Mouse (Mus musculus) small intestine, adult 2 months (tissue): Measurements from ENCODE around the gene Ccdc57.

ENCODE experiments used
- CTCF ChIP-seq: fragments of 200-500 bp; IDR thresholded peaks from 2 replicates; pipeline ENCODE4 v1.5.1; 2012; ENCODE audit warnings: low read depth, mild to moderate bottlenecking, control low read depth, inconsistent platforms, low read length, moderate library complexity, mixed read lengths; ENCODE audit not compliant: insufficient replicate concordance, insufficient read length; ENCODE audit errors: extremely low read depth
- POLR2A ChIP-seq: fragments of 200-500 bp; IDR thresholded peaks from 2 replicates; pipeline ENCODE4 v1.6.1; 2012; ENCODE audit warnings: low read depth, mild to moderate bottlenecking, control low read depth, inconsistent platforms, low read length, moderate library complexity

GRCm38 (mm10) chr11:120823956-120824786 lies 108.5 kb downstream of the Ccdc57 start, which contains the start of gene Fasn:
- TF ChIP-seq CTCF = 0 out of 2 replicates have a peak, but pooled peaks have one; percentile 3
- TF ChIP-seq POLR2A = peak; percentile 99
